Mouse (Mus musculus) kidney, postnatal 0 days (tissue): ENCODE results near the gene Gm9125. TPM values are rescaled to one million over a fixed set of nuclear protein-coding genes. Genes with fewer than 3 reads are reported as not detected.
"Not testable (repeated sequence)": the region's sequence is repeated elsewhere in the genome, so short reads cannot be mapped to it uniquely, and the experiment has no call there.

Experiments used
- ATAC-seq: fragments of 200-750 bp; cut with Nextera tagmentation; replicated peaks from 2 replicates; pipeline ENCODE4 v1.8.0; 2017; ENCODE audit warnings: low read depth, moderate number of reproducible peaks, moderate TSS enrichment, moderate library complexity; ENCODE audit not compliant: low FRiP score
- DNase-seq: peaks from one replicate; pipeline ENCODE4 v3.0.0-alpha.2; 2016; ENCODE audit warnings: low spot score
- H3K27ac ChIP-seq: fragments of 300-500 bp; sonication (generic); 2 replicates; pipeline ENCODE4 v1.5.1; 2014; ENCODE audit warnings: mild to moderate bottlenecking
- H3K27me3 ChIP-seq: fragments of 300-500 bp; sonication (generic); 2 replicates; pipeline ENCODE4 v1.6.1; 2014; ENCODE audit warnings: low read length, mixed read lengths; ENCODE audit not compliant: insufficient read depth
- H3K36me3 ChIP-seq: fragments of 300-500 bp; sonication (generic); 2 replicates; pipeline ENCODE4 v1.6.1; 2014; ENCODE audit warnings: low read length, mixed read lengths; ENCODE audit not compliant: insufficient read depth
- H3K4me1 ChIP-seq: fragments of 300-500 bp; sonication (generic); replicated peaks from 2 replicates; pipeline ENCODE4 v1.6.1; 2014; ENCODE audit warnings: antibody characterized with exemption, low read length, mixed read lengths; ENCODE audit not compliant: insufficient read depth
- H3K4me2 ChIP-seq: fragments of 300-500 bp; sonication (generic); 2 replicates; pipeline ENCODE4 v1.6.1; 2014; ENCODE audit warnings: mild to moderate bottlenecking, low read length, moderate library complexity, mixed read lengths
- H3K4me3 ChIP-seq: fragments of 300-500 bp; sonication (generic); replicated peaks from 2 replicates; pipeline ENCODE4 v1.5.1; 2014; ENCODE audit warnings: low read depth, low read length
- H3K9ac ChIP-seq: fragments of 300-500 bp; sonication (generic); 2 replicates; pipeline ENCODE4 v1.6.1; 2014; ENCODE audit warnings: low read depth, low read length
- H3K9me3 ChIP-seq: fragments of 300-500 bp; sonication (generic); replicated peaks from 2 replicates; pipeline ENCODE4 v1.6.1; 2016; ENCODE audit warnings: low read length, inconsistent platforms, mixed read lengths
- whole genome bisulfite sequencing: fragments of 180-500 bp; shearing (Covaris S2); extraction: QIAGEN DNeasy Blood & Tissue Kit; methylation state at CpG from one replicate; pipeline ENCODE4 v1.1.7; 2014; 5-methylcytosine and 5-hydroxymethylcytosine counted together
- polyA plus RNA-seq: library from polyadenylated mRNA; unstranded; fragments of >200 nt; fragmentation: Nextera tagmentation; extraction: Ambion mirVana; gene quantifications from 2 replicates; pipeline ENCODE4 v1.2.1, GENCODE M21; 2015

The Gm9125 gene
- polyA plus RNA-seq: not detected in 2 replicates

DNA sequence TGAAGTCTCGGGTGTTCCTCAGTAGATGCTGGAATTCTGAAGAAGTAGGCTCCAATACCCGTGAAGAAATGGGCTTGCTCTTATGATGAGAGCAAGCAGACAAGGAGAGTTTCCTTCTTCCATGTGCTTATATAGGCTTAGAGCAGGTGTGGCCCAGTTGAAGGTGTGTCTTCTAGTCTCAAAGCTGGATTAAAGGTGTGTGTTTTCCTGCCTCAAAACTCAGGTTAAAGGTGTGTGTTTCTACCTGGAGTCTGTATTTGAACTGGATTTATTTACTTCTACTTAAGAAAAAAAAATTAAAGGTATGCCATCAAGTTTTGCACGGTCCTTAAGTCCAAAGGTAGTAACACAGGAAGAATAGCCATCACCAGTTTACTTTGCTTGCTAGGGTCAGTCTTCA, at the start of gene Gm9125:
Gene Gm9125 (minus strand): TSS at position 101 of the 400 bp plus-strand sequence.
- not testable (repeated sequence) for H3K27ac ChIP-seq, H3K36me3 ChIP-seq, H3K9me3 ChIP-seq, H3K4me1 ChIP-seq, ATAC-seq, DNase-seq, H3K27me3 ChIP-seq, H3K4me3 ChIP-seq, H3K4me2 ChIP-seq, H3K9ac ChIP-seq
- 71% methylated on average over 1 of the region's 3 CpGs for WGBS

DNA sequence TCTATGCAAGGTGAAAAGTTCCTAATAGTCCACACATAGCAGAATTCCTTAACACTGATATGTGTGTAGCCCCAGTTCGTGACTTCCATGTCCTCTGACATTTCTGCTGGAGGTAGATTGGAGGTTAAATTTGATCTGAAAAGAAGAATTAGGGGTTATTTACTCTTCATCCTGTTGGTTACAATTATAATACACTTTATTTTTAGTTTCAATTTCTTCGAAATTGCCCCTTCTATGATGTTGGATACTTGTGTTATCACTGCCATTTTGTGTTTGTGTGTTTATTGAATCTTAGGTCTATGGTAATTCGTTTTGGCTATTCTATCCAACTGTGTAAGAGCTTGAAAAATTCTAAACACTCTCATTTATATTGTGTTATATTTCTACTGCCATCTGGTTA, 17.9 kb upstream of the Gm9125 start, which contains the start of gene Gm10697:
Gene Gm10697 (minus strand): TSS at position 101 of the 400 bp plus-strand sequence.
- H3K4me1 ChIP-seq, H3K4me2 ChIP-seq, ATAC-seq, DNase-seq, H3K27ac ChIP-seq, H3K4me3 ChIP-seq, H3K9ac ChIP-seq, H3K27me3 ChIP-seq, H3K36me3 ChIP-seq, H3K9me3 ChIP-seq: not testable (repeated sequence)
- no CpG with 5 or more reads among the region's 3 CpGs for WGBS

DNA sequence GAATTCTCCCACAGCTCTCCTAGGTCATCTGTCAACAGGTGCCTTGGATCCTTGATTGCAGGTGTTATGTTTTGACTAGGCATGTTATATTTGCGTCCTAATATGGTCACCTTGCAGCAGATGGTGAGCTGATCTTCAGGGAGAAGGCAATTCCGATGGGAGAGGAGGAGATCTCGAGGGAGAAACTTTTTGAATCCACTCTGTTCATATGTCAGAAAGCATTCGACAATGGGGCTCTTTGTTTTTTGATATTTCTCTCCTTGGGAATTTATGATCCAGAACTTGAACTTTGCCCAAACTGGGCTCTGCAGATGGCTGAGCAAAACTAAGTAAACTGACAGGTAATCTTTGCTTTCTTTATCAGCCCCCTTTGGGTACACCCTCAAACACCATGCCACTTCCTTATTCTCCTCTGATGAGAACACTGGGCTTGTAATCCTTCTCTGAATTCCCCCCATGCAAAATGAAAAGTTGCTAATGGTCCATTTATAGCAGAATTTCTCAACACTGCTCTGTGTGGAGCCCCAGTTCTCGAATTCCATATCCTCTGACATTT, 5.0 kb downstream of the Gm9125 start:
- not testable (repeated sequence) for ATAC-seq, H3K27ac ChIP-seq, DNase-seq, H3K27me3 ChIP-seq, H3K9ac ChIP-seq, H3K9me3 ChIP-seq, H3K4me2 ChIP-seq, H3K36me3 ChIP-seq, H3K4me3 ChIP-seq, H3K4me1 ChIP-seq
- whole genome bisulfite sequencing: no CpG with 5 or more reads among the region's 5 CpGs

DNA sequence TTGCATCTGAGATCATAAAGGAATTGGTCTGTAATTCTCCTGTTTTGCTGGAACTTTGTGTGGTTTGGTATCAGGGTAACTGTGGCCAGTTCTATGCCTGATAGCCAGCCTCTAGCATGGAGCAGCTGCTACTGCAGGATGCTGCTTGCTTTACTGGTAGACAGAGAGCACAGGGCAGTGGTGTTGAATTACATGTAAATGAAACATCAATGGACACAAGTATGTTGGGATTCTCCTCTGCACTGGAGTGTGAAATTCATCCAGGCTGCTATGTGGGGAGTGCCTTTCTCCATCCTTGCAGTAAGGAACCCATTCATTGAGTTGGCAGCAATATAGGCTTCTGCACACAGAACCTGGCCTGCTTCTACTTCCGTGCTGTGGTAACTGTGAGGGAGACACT, 16.4 kb downstream of the Gm9125 start:
- not testable (repeated sequence) for H3K27ac ChIP-seq, H3K27me3 ChIP-seq, H3K4me2 ChIP-seq, H3K36me3 ChIP-seq, ATAC-seq, DNase-seq, H3K4me1 ChIP-seq, H3K9ac ChIP-seq, H3K9me3 ChIP-seq, H3K4me3 ChIP-seq
- WGBS: 25% methylated on average over 1 of the region's 1 CpGs

DNA sequence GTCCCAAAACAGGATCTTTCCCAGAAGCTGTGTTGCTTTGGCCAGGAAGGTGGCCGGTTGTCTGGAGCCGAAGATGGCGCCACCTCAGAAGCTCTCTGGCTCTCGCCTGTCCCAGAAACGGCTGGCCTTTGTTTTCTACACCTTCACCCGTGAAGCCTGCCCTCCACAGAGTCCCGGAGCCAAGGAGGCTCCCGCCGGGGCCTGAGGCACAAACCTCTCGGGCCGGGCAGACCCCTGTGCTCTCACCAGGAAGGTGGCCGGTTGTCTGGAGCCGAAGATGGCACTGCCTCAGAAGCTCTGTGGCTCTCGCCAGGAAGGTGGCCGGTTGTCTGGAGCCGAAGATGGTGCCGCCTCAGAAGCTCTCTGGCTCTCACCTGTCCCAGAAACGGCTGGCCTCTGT, 20.3 kb downstream of the Gm9125 start:
- not testable (repeated sequence) for ATAC-seq, H3K4me1 ChIP-seq, H3K9me3 ChIP-seq, H3K27ac ChIP-seq, H3K4me3 ChIP-seq, H3K27me3 ChIP-seq, DNase-seq, H3K9ac ChIP-seq, H3K36me3 ChIP-seq, H3K4me2 ChIP-seq
- 96% methylated on average over 16 of the region's 18 CpGs for WGBS

Other genes with a start within 250 kb of the Gm9125 start
- gene Tdpoz3, start 228.9 kb downstream of the Gm9125 start, polyA plus RNA-seq: not detected in 2 replicates
- gene Gm9117, start 111.3 kb downstream of the Gm9125 start, polyA plus RNA-seq: not detected in 2 replicates
- not detected in 2 replicates for gene Tdpoz5, start 93.6 kb downstream of the Gm9125 start, polyA plus RNA-seq
- gene Gm10697, start 17.8 kb upstream of the Gm9125 start, polyA plus RNA-seq: not detected in 2 replicates
- gene Gm10696, start 123.3 kb upstream of the Gm9125 start, polyA plus RNA-seq: not detected in 2 replicates
- not detected in 2 replicates for gene Gm5286, start 141.8 kb upstream of the Gm9125 start, polyA plus RNA-seq
- not detected in 2 replicates for gene Gm4778, start 209.2 kb upstream of the Gm9125 start, polyA plus RNA-seq